18 mouse cellular contexts compared by ENCODE assay signal in the genomic region with DNA sequence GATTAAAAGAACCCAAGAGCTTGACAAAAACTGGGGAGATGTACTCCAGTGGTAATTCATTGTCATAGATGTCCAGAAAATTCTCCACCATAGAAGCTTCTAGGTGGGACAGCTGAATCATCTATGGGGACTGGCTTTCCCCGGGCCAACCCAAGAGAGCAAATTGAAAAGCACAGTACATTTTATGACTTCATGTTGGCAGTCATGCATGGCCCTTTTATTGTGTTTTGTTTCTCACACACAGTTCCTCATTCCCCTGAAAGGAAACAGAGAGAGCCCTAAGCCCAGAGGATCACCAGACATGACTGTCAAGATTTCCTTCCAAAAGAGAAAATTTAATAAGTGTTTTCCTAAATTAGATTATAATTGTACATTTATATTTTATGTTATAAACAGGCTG.
DNase-seq lines count a peak whose midpoint lies in the region; ATAC-seq and TF ChIP-seq lines count a peak whose summit lies in the region.
"Had no signal": no experiment of that assay in that cellular context is flagged by ENCODE, and none has a peak within 500 bp of the region (broad histone marks: within the 10 kb centered on the region; RNA-seq: fewer than 3 reads in every experiment).

No protein-coding gene starts in this region.

- no peaks in the 10 kb centered on the region for H3K79me2 ChIP-seq in heart, adult 2 months (replicated peaks; ENCODE audit: control insufficient read depth, insufficient read depth, low read length)

- H3K27me3 ChIP-seq in kidney, adult 2 months (replicated peaks; ENCODE audit: control insufficient read depth, insufficient read depth, low read length) = no peaks in the 10 kb centered on the region
- no peaks in the 10 kb centered on the region for H3K27me3 ChIP-seq in heart, adult 2 months (ENCODE audit: control insufficient read depth, insufficient read depth, low read length)
- H3K27me3 ChIP-seq: embryonic facial prominence, embryonic 12.5 days; forebrain, embryonic 13.5 days; heart, embryonic 12.5 days had no signal

- no peak for TF ChIP-seq POLR2A in kidney, adult 2 months (IDR thresholded peaks at IDR 0.05; ENCODE audit: low read depth, low read length)
- TF ChIP-seq POLR2A in heart, adult 2 months (IDR thresholded peaks at IDR 0.05; ENCODE audit: insufficient read depth, low read depth, low read length) = no peak

- no peak overlapping the region for H3K9ac ChIP-seq in heart, adult 2 months (ENCODE audit: low read depth, low read length)
- H3K9ac ChIP-seq: embryonic facial prominence, embryonic 12.5 days; forebrain, embryonic 13.5 days; forebrain, postnatal 0 days; heart, embryonic 12.5 days; hindbrain, embryonic 14.5 days had no signal

- intact Hi-C loops in heart, adult 2 months (cut with DNase I) = no loop called here

- no peaks in the 10 kb centered on the region for H3K36me3 ChIP-seq in kidney, adult 2 months (ENCODE audit: control insufficient read depth, insufficient read depth, low read length)
- no peaks in the 10 kb centered on the region for H3K36me3 ChIP-seq in heart, adult 2 months (ENCODE audit: control insufficient read depth, insufficient read depth, low read length)
- H3K36me3 ChIP-seq: embryonic facial prominence, embryonic 12.5 days; heart, embryonic 12.5 days; hindbrain, embryonic 10.5 days had no signal

- TF ChIP-seq CTCF in kidney, adult 2 months (conservative IDR thresholded peaks at IDR 0.05; ENCODE audit: insufficient read depth, insufficient read length, low read depth, low read length) = no peak
- no peak for TF ChIP-seq CTCF in heart, adult 2 months (IDR thresholded peaks at IDR 0.05)

- no peak overlapping the region for H3K27ac ChIP-seq in kidney, adult 2 months (ENCODE audit: insufficient read depth, low read depth, low read length)
- H3K27ac ChIP-seq in heart, adult 2 months = no peak overlapping the region
- H3K27ac ChIP-seq: embryonic facial prominence, embryonic 12.5 days; forebrain, embryonic 13.5 days; hindbrain, embryonic 10.5 days; hindbrain, embryonic 14.5 days had no signal

- 28% methylated on average over 1 of the region's 1 CpGs for WGBS in kidney, adult 2 months
- WGBS in heart, adult 2 months = 90% methylated on average over 1 of the region's 1 CpGs

- no peak for TF ChIP-seq EP300 in heart, adult 2 months (IDR thresholded peaks at IDR 0.05; ENCODE audit: insufficient read depth, low read depth, low read length)

- peak; percentile 68; the same call in 1 of the 2 replicates for ATAC-seq in neutrophil, adult 5-6 weeks (ENCODE audit: extremely low read depth, insufficient number of reproducible peaks, low FRiP score, poor library complexity, severe bottlenecking)
- ATAC-seq: forebrain, embryonic 13.5 days; forebrain, postnatal 0 days had no signal

- peak; percentile 22 for DNase-seq in kidney, adult 2 months
- DNase-seq in kidney, postnatal 25 days = no peak
- peak; percentile 60 to 65 for DNase-seq in spleen, postnatal 36 days (ENCODE audit: low spot score in 2 of 2)
- DNase-seq in spleen, adult 12 weeks (ENCODE audit: low spot score) = no peak
- no peak for DNase-seq in heart, adult 2 months
- DNase-seq in ovary, postnatal 14 days (ENCODE audit: low spot score) = no peak
- DNase-seq: adrenal gland, postnatal 10 days; cerebellum, adult 11 months; cerebellum, adult 8-10 months; cerebellum, postnatal 25 days; forebrain, postnatal 0 days; gastrocnemius, postnatal 14 days had no signal

- H3K4me3 ChIP-seq in kidney, adult 2 months (ENCODE audit: insufficient read depth, low read depth, low read length) = no peak overlapping the region
- no peak overlapping the region for H3K4me3 ChIP-seq in heart, adult 2 months
- H3K4me3 ChIP-seq: embryonic facial prominence, embryonic 12.5 days; forebrain, embryonic 13.5 days; heart, embryonic 12.5 days; hindbrain, embryonic 10.5 days had no signal

- peaks cover 6% of the 10 kb centered on the region; the same call in 1 of the 2 replicates for H3K4me1 ChIP-seq in kidney, adult 2 months (ENCODE audit: control insufficient read depth, insufficient read depth, low read length)
- peaks cover 3% of the 10 kb centered on the region for H3K4me1 ChIP-seq in heart, adult 2 months (ENCODE audit: control insufficient read depth, insufficient read depth, low read length)
- H3K4me1 ChIP-seq: embryonic facial prominence, embryonic 12.5 days; forebrain, embryonic 13.5 days had no signal

Comparison
In these comparisons a context has a peak if more than half of its experiments do, and no peak if none do; other contexts are left out.
1. DNase-seq: peak in kidney, adult 2 months (single experiment) and spleen, postnatal 36 days (2 of 2); none in kidney, postnatal 25 days (0 of 2), spleen, adult 12 weeks (single experiment), heart, adult 2 months (0 of 2) and ovary, postnatal 14 days (single experiment).